Mouse (Mus musculus) midbrain, embryonic 15.5 days (tissue): Measurements from ENCODE around the gene Amfr. TPM values are rescaled to one million over a fixed set of nuclear protein-coding genes. Genes with fewer than 3 reads are reported as not detected.

Experiments
- ATAC-seq: fragments of 200-750 bp; cut with Nextera tagmentation; replicated peaks from 2 replicates; pipeline ENCODE4 v1.8.0; 2017; ENCODE audit warnings: moderate TSS enrichment
- H3K27ac ChIP-seq: fragments of 300-500 bp; sonication (generic); 2 replicates; pipeline ENCODE4 v1.5.1; 2015; ENCODE audit warnings: mild to moderate bottlenecking, inconsistent platforms
- H3K27me3 ChIP-seq: fragments of 300-500 bp; sonication (generic); replicated peaks from 2 replicates; pipeline ENCODE4 v1.6.1; 2015; ENCODE audit warnings: inconsistent platforms
- H3K36me3 ChIP-seq: fragments of 300-500 bp; sonication (generic); replicated peaks from 2 replicates; pipeline ENCODE4 v1.6.1; 2015; ENCODE audit warnings: inconsistent platforms
- H3K4me1 ChIP-seq: fragments of 300-500 bp; sonication (generic); 2 replicates; pipeline ENCODE4 v1.6.1; 2015; ENCODE audit warnings: inconsistent platforms
- H3K4me2 ChIP-seq: fragments of 300-500 bp; sonication (generic); 2 replicates; pipeline ENCODE4 v1.6.1; 2015; ENCODE audit warnings: inconsistent platforms, mild to moderate bottlenecking, moderate library complexity
- H3K4me3 ChIP-seq: fragments of 300-500 bp; sonication (generic); 2 replicates; pipeline ENCODE4 v1.5.1; 2015; ENCODE audit warnings: mild to moderate bottlenecking, inconsistent platforms
- H3K9ac ChIP-seq: fragments of 300-500 bp; sonication (generic); 2 replicates; pipeline ENCODE4 v1.6.1; 2015; ENCODE audit warnings: mild to moderate bottlenecking, inconsistent platforms
- H3K9me3 ChIP-seq: fragments of 300-500 bp; sonication (generic); 2 replicates; pipeline ENCODE4 v1.6.1; 2016; ENCODE audit warnings: inconsistent platforms
- WGBS: fragments of 180-500 bp; shearing (Covaris S2); methylation state at CpG from one replicate; pipeline ENCODE4 v1.1.7; 2015; ENCODE audit warnings: mixed read lengths; 5-methylcytosine and 5-hydroxymethylcytosine counted together
- polyA plus RNA-seq: library from polyadenylated mRNA; unstranded; fragments of >200 nt; fragmentation: Nextera tagmentation; extraction: Ambion mirVana; gene quantifications from 2 replicates; pipeline ENCODE4 v1.2.1, GENCODE M21; 2015

The Amfr gene
- polyA plus RNA-seq, 1 experiment from 2014 or later = 74.9 TPM

GRCm38 (mm10) chr8:94013026-94013612, 477 bp upstream of the Amfr start:
- Histone ChIP-seq H3K4me2 (peak overlapping the region; percentile 92), H3K4me1 (peaks cover 32% of the 10 kb centered on the region), H3K36me3 (no peaks in the 10 kb centered on the region), H3K9me3 (no peaks in the 10 kb centered on the region), H3K4me3 (peak overlapping the region; percentile 100), H3K27me3 (no peaks in the 10 kb centered on the region), H3K9ac (peak overlapping the region; percentile 100), H3K27ac (peak overlapping the region; percentile 97)
- no peak for ATAC-seq
- 42% methylated on average over 7 of the region's 7 CpGs for WGBS

GRCm38 (mm10) chr8:94011076-94012012, 1.3 kb downstream of the Amfr start:
- no peaks in the 10 kb centered on the region for H3K27me3 ChIP-seq

GRCm38 (mm10) chr8:94010101-94010705, 2.4 kb downstream of the Amfr start:
- Histone ChIP-seq H3K9me3 (no peaks in the 10 kb centered on the region), H3K36me3 (no peaks in the 10 kb centered on the region), H3K27me3 (no peaks in the 10 kb centered on the region), H3K9ac (no peak overlapping the region), H3K4me2 (peak overlapping the region; percentile 92), H3K4me1 (peaks cover 32% of the 10 kb centered on the region), H3K4me3 (peak overlapping the region; percentile 12), H3K27ac (no peak overlapping the region)
- WGBS = 37% methylated on average over 2 of the region's 2 CpGs
- ATAC-seq = no peak

More at GRCm38 (mm10) chr8:94011076-94012012, 1.3 kb downstream of the Amfr start:
- Histone ChIP-seq H3K9ac (peak overlapping the region; percentile 100), H3K27ac (peak overlapping the region; percentile 97), H3K36me3 (no peaks in the 10 kb centered on the region), H3K9me3 (no peaks in the 10 kb centered on the region), H3K4me2 (peak overlapping the region; percentile 92), H3K4me1 (peaks cover 32% of the 10 kb centered on the region), H3K4me3 (peak overlapping the region; percentile 100)
- no peak for ATAC-seq
- WGBS = 4% methylated on average over 48 of the region's 48 CpGs

GRCm38 (mm10) chr8:94009243-94009845, 3.3 kb downstream of the Amfr start:
- no peaks in the 10 kb centered on the region for H3K9me3 ChIP-seq
- H3K9ac ChIP-seq = no peak overlapping the region
- H3K27me3 ChIP-seq = no peaks in the 10 kb centered on the region
- ATAC-seq = no peak
- WGBS = 72% methylated on average over 15 of the region's 15 CpGs
- no peak overlapping the region for H3K4me3 ChIP-seq
- H3K4me1 ChIP-seq = peaks cover 32% of the 10 kb centered on the region
- H3K36me3 ChIP-seq = no peaks in the 10 kb centered on the region
- H3K27ac ChIP-seq = no peak overlapping the region
- H3K4me2 ChIP-seq = no peak overlapping the region

GRCm38 (mm10) chr8:94004139-94004538, 8.5 kb downstream of the Amfr start:
- H3K27me3 ChIP-seq = no peaks in the 10 kb centered on the region

GRCm38 (mm10) chr8:93998961-93999360, 13.7 kb downstream of the Amfr start:
- no peak overlapping the region for H3K4me2 ChIP-seq
- no peaks in the 10 kb centered on the region for H3K27me3 ChIP-seq
- H3K9ac ChIP-seq = no peak overlapping the region
- H3K4me1 ChIP-seq = no peaks in the 10 kb centered on the region
- no peaks in the 10 kb centered on the region for H3K9me3 ChIP-seq
- no peak overlapping the region for H3K4me3 ChIP-seq
- no peak for ATAC-seq
- no peak overlapping the region for H3K27ac ChIP-seq
- H3K36me3 ChIP-seq = peaks cover 21% of the 10 kb centered on the region; the same call in 1 of the 2 replicates
- WGBS = 93% methylated on average over 2 of the region's 2 CpGs

More at GRCm38 (mm10) chr8:94004139-94004538, 8.5 kb downstream of the Amfr start:
- Histone ChIP-seq H3K4me1 (peaks cover 3% of the 10 kb centered on the region), H3K9ac (no peak overlapping the region), H3K27ac (no peak overlapping the region), H3K9me3 (no peaks in the 10 kb centered on the region), H3K4me2 (no peak overlapping the region), H3K4me3 (no peak overlapping the region), H3K36me3 (peaks cover 12% of the 10 kb centered on the region; the same call in 1 of the 2 replicates)
- ATAC-seq = no peak
- WGBS = 88% methylated on average over 9 of the region's 9 CpGs

GRCm38 (mm10) chr8:93989739-93990138, 22.9 kb downstream of the Amfr start:
- Histone ChIP-seq H3K4me2 (no peak overlapping the region), H3K27me3 (no peaks in the 10 kb centered on the region), H3K4me3 (no peak overlapping the region), H3K9me3 (no peaks in the 10 kb centered on the region), H3K9ac (no peak overlapping the region), H3K27ac (no peak overlapping the region), H3K4me1 (no peaks in the 10 kb centered on the region), H3K36me3 (peaks cover 18% of the 10 kb centered on the region)
- WGBS = 96% methylated on average over 4 of the region's 4 CpGs
- no peak for ATAC-seq

GRCm38 (mm10) chr8:93984731-93985130, 27.9 kb downstream of the Amfr start:
- Histone ChIP-seq H3K4me1 (no peaks in the 10 kb centered on the region), H3K9me3 (no peaks in the 10 kb centered on the region), H3K4me2 (no peak overlapping the region), H3K36me3 (peaks cover 30% of the 10 kb centered on the region), H3K4me3 (no peak overlapping the region), H3K9ac (no peak overlapping the region), H3K27ac (no peak overlapping the region), H3K27me3 (no peaks in the 10 kb centered on the region)
- WGBS = 95% methylated on average over 3 of the region's 3 CpGs
- no peak for ATAC-seq

- H3K36me3 ChIP-seq = peaks cover 34% of the 10 kb centered on the region
Measured at GRCm38 (mm10) chr8:93983827-93984226, 28.8 kb downstream of the Amfr start.

GRCm38 (mm10) chr8:93981679-93982215, 30.9 kb downstream of the Amfr start:
- H3K4me3 ChIP-seq = no peak overlapping the region
- no peak overlapping the region for H3K27ac ChIP-seq
- 94% methylated on average over 5 of the region's 5 CpGs for WGBS
- no peak overlapping the region for H3K4me2 ChIP-seq
- ATAC-seq = no peak
- no peaks in the 10 kb centered on the region for H3K4me1 ChIP-seq
- H3K36me3 ChIP-seq = peaks cover 42% of the 10 kb centered on the region
- no peak overlapping the region for H3K9ac ChIP-seq
- H3K27me3 ChIP-seq = no peaks in the 10 kb centered on the region
- no peaks in the 10 kb centered on the region for H3K9me3 ChIP-seq

More at GRCm38 (mm10) chr8:93983827-93984226, 28.8 kb downstream of the Amfr start:
- Histone ChIP-seq H3K4me3 (no peak overlapping the region), H3K4me2 (no peak overlapping the region), H3K9ac (no peak overlapping the region), H3K4me1 (no peaks in the 10 kb centered on the region), H3K9me3 (no peaks in the 10 kb centered on the region), H3K27me3 (no peaks in the 10 kb centered on the region), H3K27ac (no peak overlapping the region)
- 71% methylated on average over 3 of the region's 3 CpGs for WGBS
- no peak for ATAC-seq

- no peaks in the 10 kb centered on the region for H3K27me3 ChIP-seq
- no peak for ATAC-seq
- H3K36me3 ChIP-seq = peaks cover 48% of the 10 kb centered on the region
- H3K9me3 ChIP-seq = no peaks in the 10 kb centered on the region
- H3K4me1 ChIP-seq = no peaks in the 10 kb centered on the region
- no peak overlapping the region for H3K9ac ChIP-seq
- WGBS = 87% methylated on average over 4 of the region's 4 CpGs
- no peak overlapping the region for H3K4me3 ChIP-seq
- H3K27ac ChIP-seq = no peak overlapping the region
- no peak overlapping the region for H3K4me2 ChIP-seq
Measured at GRCm38 (mm10) chr8:93980141-93980540, 32.5 kb downstream of the Amfr start.
